Mouse (Mus musculus): Measurements from ENCODE around the gene Mycbpap. TPM values are rescaled to one million over a fixed set of nuclear protein-coding genes. Genes with fewer than 3 reads are reported as not detected.

The Mycbpap gene
- total and polyA plus RNA-seq, 3 experiments, result 0.08 to 3.1 (median 1.1) TPM

- TF ChIP-seq E2F4 (IDR thresholded peaks at IDR 0.05; ENCODE audit: insufficient replicate concordance, low read depth, low read length) (no peak), TCF12 (IDR thresholded peaks at IDR 0.05; ENCODE audit: low read depth, low read length) (0 out of 2 replicates have a peak, but pooled peaks have one; percentile 20)
- Histone ChIP-seq H3K27me3 (replicated peaks) (peaks cover 1% of the 10 kb centered on the region), H3K4me2 (ENCODE audit: insufficient read depth, low read depth, poor library complexity, severe bottlenecking) (no peak overlapping the region), H3K27ac (ENCODE audit: insufficient read depth, low read depth) (no peak overlapping the region), H3K36me3 (replicated peaks in 1 of 2; ENCODE audit: control insufficient read depth in 1 of 2, insufficient read depth in 1 of 2, low read length in 1 of 2) (no peaks in the 10 kb centered on the region), H3K9ac (ENCODE audit: insufficient read depth, low read depth) (no peak overlapping the region), H3K4me3 (replicated peaks in 1 of 3; ENCODE audit: low read depth in 2 of 3, low read length in 2 of 3, poor library complexity in 1 of 3) (no peak overlapping the region), H3K79me2 (replicated peaks; ENCODE audit: control insufficient read depth, extremely low read depth, insufficient read depth, poor library complexity, severe bottlenecking) (no peaks in the 10 kb centered on the region), H3K4me1 (ENCODE audit: control insufficient read depth in 1 of 2, insufficient read depth in 2 of 2) (peaks cover 14 to 42% of the 10 kb centered on the region in 2 experiments), H3K9me3 (replicated peaks; ENCODE audit: low read length) (no peaks in the 10 kb centered on the region)
- DNase-seq (ENCODE audit: extremely low read depth), result no peak
- dilution Hi-C loops (cut with MboI; ENCODE audit: extremely low pct_ligation_motif_present, extremely low pct_unique_long_range_greater_than_20kb, low sequenced_read_pairs) (no loop called here), in situ Hi-C loops (cut with MboI; ENCODE audit: low pct_ligation_motif_present, low pct_unique_long_range_greater_than_20kb, low sequenced_read_pairs) (no loop called here)
Observed at GRCm38 (mm10) chr11:94455161-94455820, 66.3 kb downstream of the Mycbpap start.

GRCm38 (mm10) chr11:94454756-94455155, 66.8 kb downstream of the Mycbpap start:
- in situ Hi-C loops (cut with MboI; ENCODE audit: low pct_ligation_motif_present, low pct_unique_long_range_greater_than_20kb, low sequenced_read_pairs) (no loop called here), dilution Hi-C loops (cut with MboI; ENCODE audit: extremely low pct_ligation_motif_present, extremely low pct_unique_long_range_greater_than_20kb, low sequenced_read_pairs) (no loop called here)
- Histone ChIP-seq H3K4me2 (ENCODE audit: insufficient read depth, low read depth, poor library complexity, severe bottlenecking) (no peak overlapping the region), H3K27ac (ENCODE audit: insufficient read depth, low read depth) (no peak overlapping the region), H3K36me3 (replicated peaks in 1 of 2; ENCODE audit: control insufficient read depth in 1 of 2, insufficient read depth in 1 of 2, low read length in 1 of 2) (no peaks in the 10 kb centered on the region), H3K9ac (ENCODE audit: insufficient read depth, low read depth) (no peak overlapping the region), H3K27me3 (replicated peaks) (peaks cover 1% of the 10 kb centered on the region), H3K4me1 (ENCODE audit: control insufficient read depth in 1 of 2, insufficient read depth in 2 of 2) (peaks cover 14 to 42% of the 10 kb centered on the region in 2 experiments), H3K9me3 (replicated peaks; ENCODE audit: low read length) (no peaks in the 10 kb centered on the region), H3K79me2 (replicated peaks; ENCODE audit: control insufficient read depth, extremely low read depth, insufficient read depth, poor library complexity, severe bottlenecking) (no peaks in the 10 kb centered on the region), H3K4me3 (replicated peaks in 1 of 3; ENCODE audit: low read depth in 2 of 3, low read length in 2 of 3, poor library complexity in 1 of 3) (no peak overlapping the region)
- TF ChIP-seq KAT2A (IDR thresholded peaks at IDR 0.05; ENCODE audit: insufficient replicate concordance, low read length), result no peak
- no peak for TF ChIP-seq MAFK (IDR thresholded peaks at IDR 0.05; ENCODE audit: insufficient replicate concordance, low read length)
- no peak for TF ChIP-seq NRF1 (IDR thresholded peaks at IDR 0.05; ENCODE audit: low read depth, low read length)
- DNase-seq (ENCODE audit: extremely low read depth), result no peak

Other genes with a start within 250 kb of the Mycbpap start
- gene Gm21885, start 239.9 kb downstream of the Mycbpap start, total RNA-seq (2012; rRNA removed), result 0.21 and 0.55 TPM in 2 replicates
- gene Gm21885, start 239.9 kb downstream of the Mycbpap start, total RNA-seq (2014; rRNA removed), result not detected in 2 replicates
- 0.30 and 0.33 TPM in 2 replicates for gene Gm21885, start 239.9 kb downstream of the Mycbpap start, polyA plus RNA-seq (2012; ENCODE audit: insufficient read length, low read depth)
- gene Luc7l3, start 199.8 kb downstream of the Mycbpap start, total RNA-seq (2012; rRNA removed), result 57.7 and 82.3 TPM in 2 replicates
- 69.8 and 82.2 TPM in 2 replicates for gene Luc7l3, start 199.8 kb downstream of the Mycbpap start, total RNA-seq (2014; rRNA removed)
- gene Luc7l3, start 199.8 kb downstream of the Mycbpap start, polyA plus RNA-seq (2012; ENCODE audit: insufficient read length, low read depth), result 246 and 318 TPM in 2 replicates
- 55.7 and 56.0 TPM in 2 replicates for gene Ankrd40, start 193.7 kb downstream of the Mycbpap start, total RNA-seq (2012; rRNA removed)
- gene Ankrd40, start 193.7 kb downstream of the Mycbpap start, total RNA-seq (2014; rRNA removed), result 62.0 and 64.5 TPM in 2 replicates
- 97.4 and 98.8 TPM in 2 replicates for gene Ankrd40, start 193.7 kb downstream of the Mycbpap start, polyA plus RNA-seq (2012; ENCODE audit: insufficient read length, low read depth)
- 0.08 and 0.21 TPM in 2 replicates for gene Abcc3, start 128.7 kb downstream of the Mycbpap start, total RNA-seq (2012; rRNA removed)
- 0.15 and 0.40 TPM in 2 replicates for gene Abcc3, start 128.7 kb downstream of the Mycbpap start, total RNA-seq (2014; rRNA removed)
- gene Abcc3, start 128.7 kb downstream of the Mycbpap start, polyA plus RNA-seq (2012; ENCODE audit: insufficient read length, low read depth), result 0.46 and 0.66 TPM in 2 replicates
- gene Cacna1g, start 47.5 kb downstream of the Mycbpap start, total RNA-seq (2012; rRNA removed), result 0.59 and 1.7 TPM in 2 replicates
- 0.97 and 2.4 TPM in 2 replicates for gene Cacna1g, start 47.5 kb downstream of the Mycbpap start, total RNA-seq (2014; rRNA removed)
- gene Cacna1g, start 47.5 kb downstream of the Mycbpap start, polyA plus RNA-seq (2012; ENCODE audit: insufficient read length, low read depth), result 3.7 and 4.1 TPM in 2 replicates
- not detected in 2 replicates for gene Spata20, start 35.6 kb downstream of the Mycbpap start, total RNA-seq (2012; rRNA removed)
- gene Spata20, start 35.6 kb downstream of the Mycbpap start, total RNA-seq (2014; rRNA removed), result not detected in 2 replicates
- not detected in 2 replicates for gene Spata20, start 35.6 kb downstream of the Mycbpap start, polyA plus RNA-seq (2012; ENCODE audit: insufficient read length, low read depth)
- 0.04 TPM in 1 of 2 replicates, not detected in the other for gene Epn3, start 21.8 kb downstream of the Mycbpap start, total RNA-seq (2012; rRNA removed)
- gene Epn3, start 21.8 kb downstream of the Mycbpap start, total RNA-seq (2014; rRNA removed), result 0.05 TPM in 1 of 2 replicates, not detected in the other
- 0.11 and 0.19 TPM in 2 replicates for gene Epn3, start 21.8 kb downstream of the Mycbpap start, polyA plus RNA-seq (2012; ENCODE audit: insufficient read length, low read depth)
- 6.0 and 7.3 TPM in 2 replicates for gene Rsad1, start 27.5 kb upstream of the Mycbpap start, total RNA-seq (2012; rRNA removed)
- gene Rsad1, start 27.5 kb upstream of the Mycbpap start, total RNA-seq (2014; rRNA removed), result 7.2 and 9.3 TPM in 2 replicates
- 8.6 and 9.2 TPM in 2 replicates for gene Rsad1, start 27.5 kb upstream of the Mycbpap start, polyA plus RNA-seq (2012; ENCODE audit: insufficient read length, low read depth)
- gene Chad, start 43.3 kb upstream of the Mycbpap start, total RNA-seq (2012; rRNA removed), result 0.13 and 0.17 TPM in 2 replicates
- gene Chad, start 43.3 kb upstream of the Mycbpap start, total RNA-seq (2014; rRNA removed), result not detected in 2 replicates
- gene Chad, start 43.3 kb upstream of the Mycbpap start, polyA plus RNA-seq (2012; ENCODE audit: insufficient read length, low read depth), result 0.41 and 0.53 TPM in 2 replicates
- 4.9 and 7.5 TPM in 2 replicates for gene Acsf2, start 80.1 kb upstream of the Mycbpap start, total RNA-seq (2012; rRNA removed)
- gene Acsf2, start 80.1 kb upstream of the Mycbpap start, total RNA-seq (2014; rRNA removed), result 4.1 and 4.5 TPM in 2 replicates
- 24.1 and 25.7 TPM in 2 replicates for gene Acsf2, start 80.1 kb upstream of the Mycbpap start, polyA plus RNA-seq (2012; ENCODE audit: insufficient read length, low read depth)
- gene Lrrc59, start 108.0 kb upstream of the Mycbpap start, total RNA-seq (2012; rRNA removed), result 324 and 412 TPM in 2 replicates
- gene Lrrc59, start 108.0 kb upstream of the Mycbpap start, total RNA-seq (2014; rRNA removed), result 325 and 338 TPM in 2 replicates
- 452 and 493 TPM in 2 replicates for gene Lrrc59, start 108.0 kb upstream of the Mycbpap start, polyA plus RNA-seq (2012; ENCODE audit: insufficient read length, low read depth)
- 104 and 114 TPM in 2 replicates for gene Mrpl27, start 132.0 kb upstream of the Mycbpap start, total RNA-seq (2012; rRNA removed)
- 128 and 139 TPM in 2 replicates for gene Mrpl27, start 132.0 kb upstream of the Mycbpap start, total RNA-seq (2014; rRNA removed)
- gene Mrpl27, start 132.0 kb upstream of the Mycbpap start, polyA plus RNA-seq (2012; ENCODE audit: insufficient read length, low read depth), result 86.6 and 95.2 TPM in 2 replicates
- 36.8 and 46.9 TPM in 2 replicates for gene Eme1, start 132.2 kb upstream of the Mycbpap start, total RNA-seq (2012; rRNA removed)
- gene Eme1, start 132.2 kb upstream of the Mycbpap start, total RNA-seq (2014; rRNA removed), result 38.4 and 40.8 TPM in 2 replicates
- gene Eme1, start 132.2 kb upstream of the Mycbpap start, polyA plus RNA-seq (2012; ENCODE audit: insufficient read length, low read depth), result 45.9 and 55.2 TPM in 2 replicates
- gene Xylt2, start 155.8 kb upstream of the Mycbpap start, total RNA-seq (2012; rRNA removed), result 15.5 and 20.2 TPM in 2 replicates
- gene Xylt2, start 155.8 kb upstream of the Mycbpap start, total RNA-seq (2014; rRNA removed), result 10.1 and 11.2 TPM in 2 replicates
- 15.2 and 16.3 TPM in 2 replicates for gene Xylt2, start 155.8 kb upstream of the Mycbpap start, polyA plus RNA-seq (2012; ENCODE audit: insufficient read length, low read depth)
- not detected in 2 replicates for gene Gm11541, start 182.8 kb upstream of the Mycbpap start, total RNA-seq (2012; rRNA removed)
- 0.17 TPM in 1 of 2 replicates, not detected in the other for gene Gm11541, start 182.8 kb upstream of the Mycbpap start, total RNA-seq (2014; rRNA removed)
- gene Gm11541, start 182.8 kb upstream of the Mycbpap start, polyA plus RNA-seq (2012; ENCODE audit: insufficient read length, low read depth), result not detected in 2 replicates
- 0.21 TPM in 1 of 2 replicates, not detected in the other for gene Cdc34b, start 220.0 kb upstream of the Mycbpap start, total RNA-seq (2012; rRNA removed)
- 0.19 TPM in 1 of 2 replicates, not detected in the other for gene Cdc34b, start 220.0 kb upstream of the Mycbpap start, total RNA-seq (2014; rRNA removed)
- not detected in 2 replicates for gene Cdc34b, start 220.0 kb upstream of the Mycbpap start, polyA plus RNA-seq (2012; ENCODE audit: insufficient read length, low read depth)

All from CH12.LX (cell line).